Mouse (Mus musculus) frontal cortex, postnatal 10 days (tissue): ENCODE measurements at regions not wholly inside any gene's neighbourhood (a gene's known extent, or its start where the extent isn't known, plus 50 kb on each side); places are given as distances from the start of the nearest gene placed in this dataset.

Source experiments
- DNase-seq, 2 experiments: peaks; one replicate each; pipeline ENCODE4 v3.0.0; 2022; ENCODE audit warnings: low spot score in 2 of 2, mixed read lengths in 1 of 2

DNA sequence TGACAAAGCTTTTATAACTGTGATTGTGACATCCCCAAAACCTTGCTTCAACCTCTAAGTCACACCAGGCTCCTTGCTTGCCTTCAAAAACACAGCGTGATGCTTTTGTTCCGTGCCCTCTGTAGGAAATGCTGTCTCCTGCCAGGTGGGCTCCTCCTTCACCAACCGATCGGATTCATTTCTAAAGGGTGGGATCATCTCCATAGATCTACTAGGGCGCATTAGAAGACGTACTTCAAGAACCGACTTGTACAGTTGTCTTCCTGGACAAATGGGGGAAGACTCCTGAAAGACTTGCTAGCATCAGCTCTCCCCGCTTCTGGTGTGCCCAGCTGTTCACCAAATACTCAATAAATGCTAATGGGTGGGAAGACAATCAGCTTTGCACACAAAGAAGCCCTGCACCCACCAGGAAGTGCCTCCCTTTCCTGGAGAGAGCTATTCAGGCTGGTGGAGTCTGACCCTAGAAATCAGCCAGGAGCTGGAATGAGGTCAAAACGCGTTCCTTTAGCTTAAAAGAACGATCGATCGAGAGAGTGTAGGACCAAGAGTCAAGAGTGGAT is 53.0 kb downstream of the Hoxa1 start:
- no peak for DNase-seq

DNA sequence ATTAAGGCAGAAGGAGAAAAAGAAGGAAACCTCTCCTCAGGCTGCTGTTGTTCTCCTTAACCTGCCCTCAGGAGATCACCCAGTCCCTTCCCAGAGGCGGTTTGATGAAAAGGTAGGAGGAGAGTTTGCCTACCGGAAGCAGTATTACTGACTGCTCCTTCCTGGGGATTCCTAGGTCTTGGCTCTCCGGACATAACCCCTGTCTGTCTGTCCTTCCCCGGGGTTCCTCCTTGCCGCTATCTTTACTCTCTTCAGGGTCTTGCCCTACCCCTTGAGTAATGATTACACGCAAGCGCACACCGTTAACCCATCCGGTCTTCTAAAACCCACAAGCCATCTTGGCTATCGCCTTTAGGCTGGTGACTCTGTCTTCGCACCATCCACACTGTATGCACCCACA is 54.0 kb downstream of the Hoxa1 start:
- DNase-seq, result no peak

DNA sequence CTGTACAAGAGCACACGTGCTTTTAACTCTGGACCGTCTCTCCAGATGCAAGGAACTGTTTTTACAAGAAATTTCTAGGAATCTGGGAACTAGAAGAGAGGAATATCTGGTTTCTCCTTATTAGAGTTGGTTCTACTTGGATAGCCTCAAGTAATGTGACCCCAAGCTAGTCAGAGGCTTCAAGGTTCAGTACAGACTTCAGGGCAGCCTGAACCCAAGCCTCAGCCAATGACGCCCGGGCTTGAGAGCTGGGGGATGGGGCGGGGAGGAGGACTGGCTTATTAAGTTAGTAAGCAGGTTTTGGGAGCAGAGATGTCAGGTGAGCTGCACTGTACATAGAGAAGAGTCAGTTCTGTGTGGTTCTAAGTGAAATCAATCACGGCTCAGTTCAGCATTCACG is 54.5 kb downstream of the Hoxa1 start:
- no peak for DNase-seq

DNA sequence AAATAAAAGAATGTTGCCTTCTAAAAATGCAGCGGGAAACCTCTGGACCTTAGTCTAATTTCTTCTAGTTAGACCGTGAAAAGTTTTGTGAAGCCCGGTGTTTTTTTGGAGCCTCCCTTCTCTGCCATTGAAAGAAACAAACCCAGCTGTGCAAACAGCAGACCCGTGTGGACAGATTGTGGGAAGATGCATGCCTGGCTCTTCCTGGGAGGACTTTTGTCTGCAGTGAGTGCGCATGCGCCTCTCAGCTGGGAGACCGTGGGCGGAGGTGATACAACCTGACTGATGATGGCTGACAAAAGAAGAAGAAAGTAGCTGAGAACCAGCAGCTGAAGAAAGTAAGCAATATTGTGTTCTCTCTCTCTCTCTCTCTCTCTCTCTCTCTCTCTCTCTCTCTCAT is 55.4 kb downstream of the Hoxa1 start:
- DNase-seq, result no peak

DNA sequence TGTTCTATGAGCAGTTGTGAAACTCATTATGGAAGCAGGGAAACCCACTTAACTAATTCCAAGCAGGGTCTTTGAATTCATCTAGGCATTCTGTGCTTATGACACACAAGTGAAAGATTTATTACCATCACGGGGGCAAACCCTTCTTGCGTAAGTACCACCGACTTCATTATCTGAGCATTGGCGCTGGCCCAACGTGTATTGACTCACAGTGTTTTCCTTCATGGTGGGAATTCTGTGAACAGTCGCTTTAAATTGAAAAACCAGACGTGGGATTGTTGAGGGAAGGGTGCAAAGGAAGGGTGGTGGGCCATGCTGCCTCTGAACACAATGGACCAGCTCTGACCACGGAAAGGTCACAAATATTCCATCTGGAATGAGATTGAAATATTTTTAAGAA is 55.9 kb downstream of the Hoxa1 start:
- no peak for DNase-seq

DNA sequence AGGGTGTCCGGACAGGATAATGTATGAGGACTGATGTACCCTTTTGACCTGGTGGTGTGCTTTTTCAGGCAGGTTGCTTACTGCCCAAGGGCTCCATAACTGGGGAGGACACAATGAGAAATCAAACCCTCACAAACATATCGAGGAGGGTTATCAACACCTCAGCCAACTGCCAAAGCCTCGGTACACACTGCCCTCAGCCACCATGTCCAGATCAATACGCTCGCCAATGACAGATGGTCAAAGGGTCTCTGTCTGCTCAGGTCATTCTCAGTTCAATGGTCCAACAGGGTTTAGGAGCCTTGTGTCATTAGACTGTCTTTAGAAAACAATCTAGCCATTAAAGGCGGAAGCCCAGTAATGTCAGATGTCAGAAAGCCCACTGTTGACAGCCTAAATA is 56.9 kb downstream of the Hoxa1 start:
- DNase-seq, result no peak

DNA sequence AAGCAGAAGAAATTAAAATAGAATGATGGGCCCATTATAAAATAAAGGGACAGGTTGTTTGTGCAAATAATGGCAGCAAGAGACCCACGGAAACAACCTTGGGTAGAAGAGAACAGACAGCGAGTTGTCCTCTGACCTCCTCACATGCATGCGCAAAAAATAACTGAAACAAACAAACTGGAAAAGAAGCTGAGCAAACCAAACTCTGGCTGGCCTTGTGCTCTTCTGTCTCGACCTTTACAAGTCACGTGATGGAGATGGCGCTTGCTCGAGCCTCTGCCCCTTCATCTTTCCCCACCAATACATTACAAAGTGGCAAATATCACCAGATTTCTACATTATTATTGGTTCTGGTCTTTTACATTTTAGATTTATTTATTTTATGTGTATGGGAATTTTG is 59.3 kb downstream of the Hoxa1 start:
- DNase-seq, result no peak

DNA sequence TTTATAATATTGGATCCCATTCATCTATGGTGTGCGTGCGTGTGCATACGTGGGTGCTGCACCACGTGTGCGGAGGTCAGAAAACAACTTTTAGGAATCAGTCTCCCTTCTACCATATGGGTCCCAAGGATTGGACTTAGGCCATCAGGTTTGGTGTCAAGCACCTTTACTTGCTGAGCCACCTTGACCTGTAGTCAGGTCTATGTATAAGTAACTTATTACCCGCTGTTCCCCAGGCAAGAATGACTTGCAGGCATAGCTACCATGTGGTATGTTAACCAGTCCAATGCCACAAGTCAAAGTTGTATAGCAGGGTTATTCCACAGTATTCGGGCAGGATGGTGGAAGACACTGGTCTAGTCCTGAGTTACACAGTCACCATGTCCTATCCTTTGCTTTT is 62.5 kb downstream of the Hoxa1 start:
- no peak for DNase-seq

DNA sequence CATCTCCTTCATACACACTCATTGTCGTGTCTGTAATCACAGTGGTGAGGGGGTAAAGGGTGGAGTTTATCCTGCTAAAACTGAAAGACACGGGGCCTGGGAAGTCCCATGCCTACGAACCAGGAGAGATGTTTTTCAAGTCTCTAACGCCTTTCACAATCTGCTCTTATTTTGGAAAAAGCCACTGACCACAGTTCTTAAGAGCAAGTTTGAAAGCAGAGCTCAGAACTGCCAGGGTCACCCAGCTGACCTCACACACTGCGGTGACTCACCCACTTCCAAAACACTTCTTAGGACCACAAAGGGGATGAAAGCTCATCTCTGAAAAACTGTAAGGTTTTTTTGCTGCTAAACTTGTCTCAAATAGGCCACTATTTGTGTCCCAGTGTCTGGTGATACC is 66.7 kb downstream of the Hoxa1 start:
- no peak for DNase-seq

DNA sequence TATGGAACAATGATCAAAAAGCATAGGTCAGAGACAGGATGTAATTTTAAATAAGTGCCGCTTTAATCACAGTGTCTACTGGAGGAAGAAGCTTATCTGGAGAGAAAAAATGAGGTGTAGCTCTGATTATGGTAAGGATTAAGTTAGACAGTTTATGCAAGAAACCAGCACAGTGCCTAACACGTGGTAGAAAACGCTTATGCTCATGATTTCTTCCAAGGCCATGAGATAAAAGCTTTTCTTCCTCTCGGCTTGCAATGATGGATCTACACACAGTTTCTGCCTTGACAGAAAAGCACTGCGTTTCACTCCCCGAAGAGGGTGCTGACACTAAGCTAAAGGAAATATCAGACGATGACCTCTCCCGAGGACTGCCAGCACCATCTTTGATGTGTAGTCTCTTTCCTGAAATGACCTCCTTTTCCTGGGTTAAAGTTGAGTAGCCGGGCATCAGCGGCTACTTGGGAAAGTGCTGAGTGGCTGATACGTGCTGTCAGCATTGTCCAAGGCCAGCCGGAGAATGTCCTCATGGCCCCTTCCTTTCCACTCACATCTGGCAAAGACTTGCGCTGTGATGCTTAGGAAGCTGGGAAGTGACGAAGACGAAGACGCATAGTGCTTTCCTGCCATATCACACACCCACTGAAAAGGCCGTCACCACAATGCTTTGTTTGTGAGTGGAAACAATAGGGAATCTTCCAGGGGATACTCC is 72.0 kb downstream of the Hoxa1 start:
- no peak for DNase-seq

DNA sequence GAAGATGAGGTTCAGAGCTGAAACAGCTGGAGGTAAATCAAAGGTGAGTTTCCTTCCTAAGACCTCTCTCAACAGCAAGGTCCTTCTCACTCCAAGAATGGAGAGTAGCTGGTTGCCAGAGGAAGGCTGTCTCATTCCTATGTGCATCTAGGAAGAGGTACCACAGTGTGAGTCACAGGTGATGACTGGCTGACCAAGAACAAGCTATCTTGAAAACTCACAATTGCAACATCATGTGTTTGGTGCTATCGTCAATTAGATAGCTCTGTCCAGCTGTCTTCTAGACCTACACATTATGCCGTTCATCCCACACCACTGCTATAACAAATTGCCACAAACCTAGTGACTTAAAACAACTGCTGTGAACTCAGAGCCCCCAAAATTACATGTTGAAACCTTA is 72.3 kb upstream of the Skap2 start:
- no peak for DNase-seq

DNA sequence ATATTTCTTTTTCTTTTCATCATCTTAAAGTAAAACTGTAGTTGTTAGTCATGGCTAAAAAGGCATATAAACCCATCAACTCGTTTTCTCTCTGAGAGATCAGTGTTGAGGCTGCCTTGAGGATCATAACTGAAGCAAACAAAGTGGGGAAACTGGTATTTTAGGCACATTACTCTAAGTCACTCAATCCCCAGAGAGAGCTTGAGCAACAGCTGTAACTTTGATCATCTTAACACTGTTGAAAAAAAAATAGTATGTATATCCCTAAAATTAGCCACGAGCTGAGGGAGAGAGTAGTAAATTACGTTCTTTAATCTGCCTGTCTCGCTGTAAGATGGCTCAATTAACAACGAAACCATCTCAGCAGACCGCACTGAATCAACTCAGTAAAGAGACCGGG is 67.2 kb upstream of the Skap2 start:
- DNase-seq, result no peak

DNA sequence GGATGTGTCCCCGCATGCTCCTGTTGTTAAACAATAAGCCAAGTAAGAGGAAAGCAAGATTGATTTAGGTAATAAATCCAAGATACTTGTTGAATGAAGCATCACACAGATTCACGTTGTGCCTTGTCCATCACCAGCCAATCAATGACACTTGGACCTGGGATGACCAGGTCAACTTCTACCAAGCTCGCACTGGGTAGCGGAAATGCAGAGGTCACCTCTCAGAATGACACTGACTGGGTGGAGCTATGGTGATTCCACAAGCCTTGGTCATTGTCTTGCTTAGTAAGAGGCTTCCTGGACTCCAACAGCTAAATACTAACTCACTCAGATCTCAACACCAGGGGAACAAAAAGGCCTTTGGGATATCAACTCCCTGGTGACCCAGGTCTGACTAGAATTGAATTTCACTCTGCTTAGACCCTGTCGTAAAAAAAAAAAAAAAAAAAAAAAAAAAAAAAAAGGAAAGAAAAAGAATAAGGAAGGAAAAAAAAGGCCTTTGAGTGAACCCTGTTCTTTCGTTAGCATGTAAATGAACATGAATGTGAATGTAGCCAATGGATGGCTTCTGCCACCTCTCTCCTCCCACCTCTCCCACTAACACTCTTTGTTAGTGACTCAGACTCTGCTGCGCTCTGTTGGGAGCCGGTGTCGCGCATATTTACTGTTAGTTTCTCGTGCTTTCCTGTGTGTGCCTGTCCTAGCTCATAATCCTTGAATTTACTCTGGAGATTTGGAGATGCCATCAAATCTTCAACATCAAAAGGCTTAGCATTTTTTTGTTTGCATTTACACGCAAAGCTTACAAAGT is 66.4 kb upstream of the Skap2 start:
- DNase-seq, result no peak

DNA sequence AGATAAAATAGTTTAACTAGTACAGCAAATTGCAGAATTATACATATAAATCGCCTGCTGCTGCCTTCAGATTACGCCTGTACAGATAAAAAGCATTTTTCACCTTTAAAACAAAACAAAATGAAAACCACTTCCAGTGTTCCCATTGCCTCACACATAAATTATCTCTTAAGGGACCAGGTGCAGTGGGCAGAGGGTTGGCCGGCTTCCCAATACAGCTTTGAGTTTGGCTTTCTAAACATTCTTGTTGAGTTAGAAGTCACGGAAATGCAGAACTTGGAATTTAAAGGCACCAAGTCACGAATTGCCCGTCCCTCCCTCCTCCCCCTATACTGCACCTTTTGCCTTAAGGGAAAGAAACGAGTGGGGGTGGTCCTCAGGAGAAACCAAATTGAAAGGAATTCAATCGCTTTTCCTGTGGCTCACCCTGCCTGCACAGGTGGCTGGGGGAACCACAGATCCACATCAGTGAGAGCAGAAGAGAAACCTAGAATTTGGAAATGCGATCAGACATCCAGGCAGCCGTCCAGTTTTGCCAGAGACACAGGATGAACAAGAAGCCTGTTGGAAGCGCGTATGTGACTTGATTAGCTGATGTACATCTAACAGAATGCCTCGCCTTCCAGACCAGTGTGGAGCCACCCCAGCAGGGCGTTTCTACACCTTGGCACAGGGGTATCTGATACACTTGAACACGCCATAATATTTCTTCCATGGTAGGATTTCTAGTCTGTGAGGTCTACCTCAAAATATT is 64.0 kb upstream of the Skap2 start:
- no peak for DNase-seq

DNA sequence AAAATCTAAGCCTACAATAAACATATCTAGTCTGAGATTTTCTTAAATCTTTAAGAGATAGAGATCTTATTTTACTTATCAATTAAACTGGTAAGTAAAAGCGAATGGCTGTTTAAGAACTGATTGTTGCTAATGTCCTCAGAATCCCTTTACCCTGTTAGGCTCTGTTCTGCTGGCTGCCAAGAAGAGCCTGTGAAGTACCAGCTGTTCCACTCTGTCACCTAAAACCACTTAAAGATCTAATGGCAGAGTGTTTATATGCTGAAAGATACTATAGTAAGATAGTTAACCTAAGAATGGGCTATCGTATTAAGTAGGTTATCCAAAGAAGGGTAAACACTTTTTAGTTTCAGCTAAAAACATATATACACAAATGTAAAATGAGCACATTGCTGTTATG is 62.6 kb upstream of the Skap2 start:
- no peak for DNase-seq

DNA sequence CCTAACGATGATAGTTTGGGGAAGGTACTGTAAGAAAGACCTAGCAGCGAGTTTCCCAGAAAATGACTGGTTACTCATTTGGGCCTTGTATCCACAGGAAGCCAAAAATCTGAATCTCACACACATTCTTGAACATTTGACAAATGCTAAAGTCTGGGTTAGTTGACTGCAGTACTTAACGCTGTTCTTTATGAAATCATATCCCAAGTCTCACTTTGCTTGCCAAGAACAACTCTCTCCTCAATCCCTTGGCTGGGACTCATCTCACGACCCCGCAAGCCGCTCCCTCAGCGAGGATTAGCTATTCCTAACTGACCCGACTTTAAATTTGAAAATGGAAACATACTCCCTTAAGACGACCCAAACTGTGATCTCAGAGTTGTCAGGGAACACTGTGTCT is 54.8 kb upstream of the Skap2 start:
- no peak for DNase-seq

DNA sequence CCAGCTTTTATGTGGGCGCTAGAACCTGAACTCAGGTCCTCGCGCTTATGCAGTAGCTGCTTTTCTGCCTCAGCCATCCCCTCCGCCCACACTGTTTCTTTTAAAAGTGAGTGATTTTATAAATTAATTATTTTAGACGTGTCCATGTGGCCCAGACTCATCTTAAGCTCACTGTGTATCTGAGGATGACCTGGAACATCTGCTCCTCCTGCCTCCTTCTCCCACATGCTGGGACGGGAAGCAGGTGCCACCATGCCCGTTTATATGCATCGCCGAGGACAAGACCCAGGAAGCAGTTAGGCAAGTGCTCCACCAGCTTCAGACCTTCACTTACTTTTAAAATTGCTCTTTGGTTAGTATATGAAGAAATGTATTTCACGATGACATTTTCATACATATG is 53.3 kb upstream of the Skap2 start:
- no peak for DNase-seq

DNA sequence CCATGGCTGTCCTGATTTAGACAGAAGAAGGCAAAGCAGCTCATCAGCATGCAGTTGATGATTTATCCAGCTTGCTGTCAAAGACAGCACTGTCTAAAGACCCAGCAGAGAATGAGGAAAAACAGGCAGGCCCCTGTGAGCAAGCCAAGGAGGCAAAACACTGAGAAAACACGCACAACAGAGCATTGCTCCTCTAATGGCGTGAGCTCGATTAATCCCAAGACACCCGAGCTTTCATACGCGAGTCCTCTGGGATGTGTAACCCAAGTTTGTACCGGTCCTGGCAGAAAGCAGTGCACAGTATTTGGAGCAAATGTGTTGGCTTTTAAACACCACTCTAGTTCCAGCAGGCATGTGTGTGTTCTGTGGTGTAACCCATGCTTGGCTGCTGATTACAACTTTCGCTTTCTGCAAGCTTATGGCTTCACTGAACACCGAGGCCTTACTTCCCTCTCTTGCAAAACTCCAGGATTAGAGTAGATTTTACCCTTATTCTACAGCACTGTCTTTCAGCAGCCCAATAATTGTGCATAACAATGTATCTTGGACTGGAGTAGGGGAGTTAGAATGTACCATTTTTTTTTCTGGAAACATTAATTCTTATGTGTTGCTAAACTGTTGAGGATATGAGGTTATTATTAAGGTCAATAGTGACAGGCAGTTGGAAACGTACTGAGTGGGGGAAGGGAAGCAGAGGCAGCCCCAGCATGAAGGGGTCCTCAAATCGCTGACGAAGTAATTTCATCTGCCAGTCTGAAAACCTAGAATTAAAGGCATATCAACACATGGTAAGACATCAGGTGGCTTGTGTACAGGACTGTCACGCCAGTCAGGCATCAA is 52.0 kb upstream of the Skap2 start:
- DNase-seq, result peak; percentile 26 to 34
